Mouse (Mus musculus): ENCODE results near the gene Calr3. TPM values are rescaled to one million over a fixed set of nuclear protein-coding genes. Genes with fewer than 3 reads are reported as not detected.

The Calr3 gene
- polyA plus RNA-seq, 1 experiment from 2014 or later = 1.2 TPM

DNA sequence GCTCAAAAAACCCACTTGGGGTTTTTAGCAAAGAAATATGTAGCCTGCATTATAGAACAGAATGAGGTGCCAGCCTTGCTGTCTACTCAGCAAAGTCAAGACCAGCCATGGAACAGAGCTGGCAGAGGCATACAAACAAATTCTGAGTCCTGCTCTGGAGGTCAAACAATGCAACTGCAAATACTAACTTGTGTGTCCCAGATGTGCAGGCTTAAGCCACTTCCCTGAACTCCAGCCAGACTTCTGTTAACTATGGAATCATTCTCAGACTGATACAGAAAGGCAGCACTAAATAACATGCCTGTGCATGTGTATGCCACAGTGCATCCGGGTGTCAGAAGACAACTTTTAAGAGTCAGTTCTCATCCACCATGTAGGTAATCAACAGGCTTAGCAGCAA, 35.8 kb downstream of the Calr3 start:
- Histone ChIP-seq H3K9me3 (replicated peaks; ENCODE audit: control insufficient read depth, low read length) (no peaks in the 10 kb centered on the region), H3K27me3 (ENCODE audit: control insufficient read depth, insufficient read depth, low read length) (no peaks in the 10 kb centered on the region), H3K36me3 (replicated peaks; ENCODE audit: control insufficient read depth, insufficient read depth, low read depth, low read length) (no peaks in the 10 kb centered on the region), H3K4me1 (ENCODE audit: control insufficient read depth, insufficient read depth, low read length) (no peaks in the 10 kb centered on the region), H3K9ac (replicated peaks; ENCODE audit: low read length) (no peak overlapping the region), H3K4me3 (ENCODE audit: low read depth, low read length) (no peak overlapping the region), H3K27ac (replicated peaks; ENCODE audit: low read depth, low read length) (no peak overlapping the region), H3K4me2 (ENCODE audit: low read depth, low read length) (no peak overlapping the region)
- WGBS = 85% methylated on average over 1 of the region's 1 CpGs
- ATAC-seq (replicated peaks; ENCODE audit: insufficient number of reproducible peaks, low FRiP score, low TSS enrichment, low read depth) (no peak), DNase-seq (ENCODE audit: low spot score) (no peak)

DNA sequence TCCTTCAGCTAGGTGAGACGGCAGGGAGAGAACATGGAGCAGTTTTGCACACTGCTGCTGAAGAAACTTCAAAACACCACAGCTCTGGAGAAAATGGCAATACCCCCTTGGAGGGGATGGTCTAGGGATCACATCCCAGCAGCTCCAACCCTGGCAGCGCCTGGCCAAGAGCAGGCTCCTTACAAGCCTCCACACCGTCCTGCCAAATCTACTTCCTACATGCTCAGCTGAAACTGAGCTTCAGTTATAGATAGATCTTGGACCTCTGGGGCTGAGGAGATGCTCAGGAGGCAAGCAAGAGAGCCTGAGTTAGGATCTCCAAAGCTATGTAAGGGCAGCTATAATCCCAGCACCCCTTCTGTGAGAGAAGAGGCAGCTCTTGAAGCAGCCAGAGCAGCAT, 40.7 kb downstream of the Calr3 start:
- DNase-seq (ENCODE audit: low spot score) (no peak), ATAC-seq (replicated peaks; ENCODE audit: insufficient number of reproducible peaks, low FRiP score, low TSS enrichment, low read depth) (no peak)
- Histone ChIP-seq H3K4me3 (ENCODE audit: low read depth, low read length) (no peak overlapping the region), H3K4me2 (ENCODE audit: low read depth, low read length) (no peak overlapping the region), H3K9ac (replicated peaks; ENCODE audit: low read length) (no peak overlapping the region), H3K27ac (replicated peaks; ENCODE audit: low read depth, low read length) (no peak overlapping the region), H3K36me3 (replicated peaks; ENCODE audit: control insufficient read depth, insufficient read depth, low read depth, low read length) (no peaks in the 10 kb centered on the region; the same call in 1 of the 2 replicates), H3K4me1 (ENCODE audit: control insufficient read depth, insufficient read depth, low read length) (no peaks in the 10 kb centered on the region), H3K9me3 (replicated peaks; ENCODE audit: control insufficient read depth, low read length) (no peaks in the 10 kb centered on the region), H3K27me3 (ENCODE audit: control insufficient read depth, insufficient read depth, low read length) (no peaks in the 10 kb centered on the region)
- WGBS = 92% methylated on average over 3 of the region's 3 CpGs

DNA sequence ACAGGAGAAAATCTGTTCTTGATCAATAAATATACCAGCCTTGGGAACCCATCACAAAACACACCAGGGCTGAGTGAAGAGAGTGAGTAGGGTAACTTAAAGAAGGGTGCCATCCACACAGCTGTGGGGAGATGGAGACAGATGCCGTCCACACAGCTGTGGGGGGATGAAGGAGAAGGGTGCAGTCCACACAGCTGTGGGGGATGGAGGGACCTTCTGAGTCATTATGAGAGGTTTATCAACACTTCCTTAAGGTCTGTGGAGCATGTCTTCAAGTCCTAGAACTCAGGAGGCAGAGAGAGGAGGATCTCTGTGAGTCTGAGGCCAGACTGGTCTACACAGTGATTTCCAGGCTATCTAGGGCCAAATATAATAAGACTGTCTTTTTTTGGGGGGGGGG, 42.3 kb downstream of the Calr3 start:
- H3K27me3 ChIP-seq (ENCODE audit: control insufficient read depth, insufficient read depth, low read length) = no peaks in the 10 kb centered on the region
- H3K4me2 ChIP-seq (ENCODE audit: low read depth, low read length) = no peak overlapping the region
- ATAC-seq (replicated peaks; ENCODE audit: insufficient number of reproducible peaks, low FRiP score, low TSS enrichment, low read depth) = no peak
- no peak for DNase-seq (ENCODE audit: low spot score)
- H3K27ac ChIP-seq (replicated peaks; ENCODE audit: low read depth, low read length) = no peak overlapping the region
- no peak overlapping the region for H3K9ac ChIP-seq (replicated peaks; ENCODE audit: low read length)
- no peak overlapping the region for H3K4me3 ChIP-seq (ENCODE audit: low read depth, low read length)
- H3K4me1 ChIP-seq (ENCODE audit: control insufficient read depth, insufficient read depth, low read length) = no peaks in the 10 kb centered on the region
- no peaks in the 10 kb centered on the region; the same call in 1 of the 2 replicates for H3K36me3 ChIP-seq (replicated peaks; ENCODE audit: control insufficient read depth, insufficient read depth, low read depth, low read length)
- no peaks in the 10 kb centered on the region for H3K9me3 ChIP-seq (replicated peaks; ENCODE audit: control insufficient read depth, low read length)
- WGBS = 71% methylated on average over 1 of the region's 1 CpGs

DNA sequence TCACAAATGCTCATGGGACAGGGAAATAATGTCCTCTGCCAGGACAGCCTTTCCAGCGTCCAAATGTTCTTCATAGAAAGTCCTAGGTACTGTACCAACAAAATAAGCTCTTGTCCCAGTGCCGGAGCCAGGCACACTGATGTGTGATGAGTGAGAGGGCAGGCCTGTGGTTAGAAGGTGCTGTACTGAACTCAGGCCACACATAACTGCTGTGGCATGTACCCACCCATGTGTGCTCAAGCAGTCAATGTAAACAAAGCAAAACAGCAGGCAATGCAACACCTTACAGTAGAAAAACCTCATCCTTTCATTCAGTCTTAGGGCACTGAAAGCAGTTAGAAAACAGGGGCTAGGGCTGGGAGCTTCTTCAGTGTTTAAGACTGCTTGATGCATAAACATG, 57.9 kb downstream of the Calr3 start:
- no peak overlapping the region for H3K9ac ChIP-seq (replicated peaks; ENCODE audit: low read length)
- H3K4me1 ChIP-seq (ENCODE audit: control insufficient read depth, insufficient read depth, low read length) = no peaks in the 10 kb centered on the region
- no peak for DNase-seq (ENCODE audit: low spot score)
- H3K9me3 ChIP-seq (replicated peaks; ENCODE audit: control insufficient read depth, low read length) = no peaks in the 10 kb centered on the region
- 96% methylated on average over 2 of the region's 2 CpGs for WGBS
- H3K4me2 ChIP-seq (ENCODE audit: low read depth, low read length) = no peak overlapping the region
- no peaks in the 10 kb centered on the region for H3K27me3 ChIP-seq (ENCODE audit: control insufficient read depth, insufficient read depth, low read length)
- no peak overlapping the region for H3K4me3 ChIP-seq (ENCODE audit: low read depth, low read length)
- ATAC-seq (replicated peaks; ENCODE audit: insufficient number of reproducible peaks, low FRiP score, low TSS enrichment, low read depth) = no peak
- peaks cover 16% of the 10 kb centered on the region for H3K36me3 ChIP-seq (replicated peaks; ENCODE audit: control insufficient read depth, insufficient read depth, low read depth, low read length)
- no peak overlapping the region for H3K27ac ChIP-seq (replicated peaks; ENCODE audit: low read depth, low read length)

DNA sequence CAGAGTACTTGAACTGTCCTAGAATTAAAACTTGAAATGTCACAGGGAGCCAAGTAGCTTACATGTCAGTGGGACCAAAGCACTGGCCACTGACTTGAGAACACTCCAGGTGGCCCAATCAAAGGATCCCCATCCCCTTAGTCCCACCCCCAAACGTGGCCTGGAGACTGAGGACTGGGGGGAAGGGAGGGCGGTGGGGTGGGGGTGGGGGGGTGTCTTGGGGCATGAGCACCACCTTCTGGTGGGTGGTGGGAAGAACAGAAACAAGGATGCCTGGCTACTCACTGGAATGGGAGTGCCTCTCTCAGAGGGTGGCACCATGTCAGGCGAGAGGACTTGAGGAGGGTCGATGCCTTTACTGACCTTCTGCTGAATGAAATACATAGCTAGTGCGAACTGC, 61.3 kb downstream of the Calr3 start:
- no peak overlapping the region for H3K4me3 ChIP-seq (ENCODE audit: low read depth, low read length)
- H3K27me3 ChIP-seq (ENCODE audit: control insufficient read depth, insufficient read depth, low read length) = no peaks in the 10 kb centered on the region
- no peak overlapping the region for H3K4me2 ChIP-seq (ENCODE audit: low read depth, low read length)
- H3K36me3 ChIP-seq (replicated peaks; ENCODE audit: control insufficient read depth, insufficient read depth, low read depth, low read length) = peaks cover 11% of the 10 kb centered on the region
- no peak overlapping the region for H3K9ac ChIP-seq (replicated peaks; ENCODE audit: low read length)
- ATAC-seq (replicated peaks; ENCODE audit: insufficient number of reproducible peaks, low FRiP score, low TSS enrichment, low read depth) (no peak), DNase-seq (ENCODE audit: low spot score) (peak; percentile 6)
- H3K27ac ChIP-seq (replicated peaks; ENCODE audit: low read depth, low read length) = no peak overlapping the region
- no peaks in the 10 kb centered on the region for H3K4me1 ChIP-seq (ENCODE audit: control insufficient read depth, insufficient read depth, low read length)
- 55% methylated on average over 5 of the region's 5 CpGs for WGBS
- H3K9me3 ChIP-seq (replicated peaks; ENCODE audit: control insufficient read depth, low read length) = no peaks in the 10 kb centered on the region

DNA sequence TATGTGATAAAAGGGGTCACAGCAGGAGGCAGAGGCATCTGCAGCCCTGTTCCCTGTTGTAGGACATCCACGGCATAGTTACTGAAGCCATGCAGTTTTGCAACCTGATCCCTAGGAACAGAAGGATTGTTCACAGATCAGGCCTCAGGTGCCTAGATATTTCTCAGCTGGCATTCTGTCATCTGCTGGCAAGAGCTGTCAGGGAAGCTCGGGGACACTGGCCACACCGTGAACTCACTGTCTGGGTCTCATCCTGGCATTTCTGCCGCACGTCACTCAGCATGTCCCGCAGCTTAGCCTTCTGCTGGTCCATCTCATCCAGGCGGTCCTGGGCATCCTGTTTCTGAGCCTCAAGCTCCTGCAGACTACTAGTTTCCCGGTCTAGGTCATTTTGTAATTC, 63.0 kb downstream of the Calr3 start:
- Histone ChIP-seq H3K4me1 (ENCODE audit: control insufficient read depth, insufficient read depth, low read length) (no peaks in the 10 kb centered on the region), H3K36me3 (replicated peaks; ENCODE audit: control insufficient read depth, insufficient read depth, low read depth, low read length) (peaks cover 12% of the 10 kb centered on the region), H3K27ac (replicated peaks; ENCODE audit: low read depth, low read length) (no peak overlapping the region), H3K4me2 (ENCODE audit: low read depth, low read length) (no peak overlapping the region), H3K27me3 (ENCODE audit: control insufficient read depth, insufficient read depth, low read length) (no peaks in the 10 kb centered on the region), H3K4me3 (ENCODE audit: low read depth, low read length) (no peak overlapping the region), H3K9ac (replicated peaks; ENCODE audit: low read length) (no peak overlapping the region), H3K9me3 (replicated peaks; ENCODE audit: control insufficient read depth, low read length) (no peaks in the 10 kb centered on the region)
- ATAC-seq (replicated peaks; ENCODE audit: insufficient number of reproducible peaks, low FRiP score, low TSS enrichment, low read depth) (no peak), DNase-seq (ENCODE audit: low spot score) (no peak)
- 93% methylated on average over 8 of the region's 8 CpGs for WGBS

DNA sequence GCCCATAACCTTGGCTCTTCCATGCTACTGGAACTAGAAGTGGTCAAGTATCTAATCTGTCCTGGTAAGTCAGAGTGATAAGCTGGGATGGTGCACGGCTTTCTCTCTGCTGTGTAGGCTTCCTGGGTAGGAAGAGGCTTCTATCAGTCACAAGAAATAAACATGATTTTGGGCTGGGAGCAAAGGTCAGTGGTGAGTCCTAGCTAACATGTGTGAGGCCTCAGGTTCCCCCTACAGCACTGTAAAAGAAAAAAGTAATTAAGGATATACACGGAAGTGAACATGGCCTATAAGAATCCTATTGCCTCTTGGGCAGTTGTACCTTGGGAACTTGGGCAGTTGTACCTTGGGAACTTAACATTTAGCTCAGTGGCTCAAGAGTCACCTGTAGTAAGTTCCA, 66.8 kb downstream of the Calr3 start:
- H3K9ac ChIP-seq (replicated peaks; ENCODE audit: low read length) = no peak overlapping the region
- peaks cover 13% of the 10 kb centered on the region for H3K36me3 ChIP-seq (replicated peaks; ENCODE audit: control insufficient read depth, insufficient read depth, low read depth, low read length)
- H3K4me2 ChIP-seq (ENCODE audit: low read depth, low read length) = no peak overlapping the region
- no peak for ATAC-seq (replicated peaks; ENCODE audit: insufficient number of reproducible peaks, low FRiP score, low TSS enrichment, low read depth)
- H3K9me3 ChIP-seq (replicated peaks; ENCODE audit: control insufficient read depth, low read length) = no peaks in the 10 kb centered on the region
- no peak overlapping the region for H3K27ac ChIP-seq (replicated peaks; ENCODE audit: low read depth, low read length)
- H3K4me1 ChIP-seq (ENCODE audit: control insufficient read depth, insufficient read depth, low read length) = no peaks in the 10 kb centered on the region
- H3K27me3 ChIP-seq (ENCODE audit: control insufficient read depth, insufficient read depth, low read length) = no peaks in the 10 kb centered on the region
- 92% methylated on average over 2 of the region's 2 CpGs for WGBS
- no peak overlapping the region for H3K4me3 ChIP-seq (ENCODE audit: low read depth, low read length)
- DNase-seq (ENCODE audit: low spot score) = no peak

DNA sequence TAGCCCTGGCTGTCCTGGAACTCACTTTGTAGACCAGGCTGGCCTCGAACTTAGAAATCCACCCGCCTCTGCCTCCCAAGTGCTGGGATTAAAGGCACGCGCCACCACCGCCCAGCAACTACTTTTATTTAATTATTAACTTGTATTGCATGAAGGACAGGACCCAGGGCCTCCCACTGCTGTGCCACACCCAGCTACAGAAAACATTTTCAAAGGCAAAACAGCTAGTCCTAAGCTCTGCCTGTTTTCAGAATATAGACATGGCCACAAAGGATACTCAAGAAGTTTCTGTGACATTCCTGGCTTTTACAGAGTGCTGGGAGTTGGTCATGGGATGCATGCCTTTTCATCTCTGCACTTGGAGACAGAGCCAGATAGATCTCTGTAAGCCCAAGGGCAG, 67.4 kb downstream of the Calr3 start:
- peaks cover 14% of the 10 kb centered on the region for H3K36me3 ChIP-seq (replicated peaks; ENCODE audit: control insufficient read depth, insufficient read depth, low read depth, low read length)

More for the DNA sequence above, 67.4 kb downstream of the Calr3 start:
- Histone ChIP-seq H3K27ac (replicated peaks; ENCODE audit: low read depth, low read length) (no peak overlapping the region), H3K9ac (replicated peaks; ENCODE audit: low read length) (no peak overlapping the region), H3K4me3 (ENCODE audit: low read depth, low read length) (no peak overlapping the region), H3K9me3 (replicated peaks; ENCODE audit: control insufficient read depth, low read length) (no peaks in the 10 kb centered on the region), H3K27me3 (ENCODE audit: control insufficient read depth, insufficient read depth, low read length) (no peaks in the 10 kb centered on the region), H3K4me2 (ENCODE audit: low read depth, low read length) (no peak overlapping the region), H3K4me1 (ENCODE audit: control insufficient read depth, insufficient read depth, low read length) (no peaks in the 10 kb centered on the region)
- DNase-seq (ENCODE audit: low spot score) = no peak
- WGBS = 85% methylated on average over 5 of the region's 5 CpGs
- ATAC-seq (replicated peaks; ENCODE audit: insufficient number of reproducible peaks, low FRiP score, low TSS enrichment, low read depth) = no peak
